Mouse (Mus musculus): Measurements from ENCODE around the gene Pmvk. TPM values are rescaled to one million over a fixed set of nuclear protein-coding genes. Genes with fewer than 3 reads are reported as not detected.

Pmvk gene
- polyA plus RNA-seq, 1 experiment from 2014 or later, result 74.5 TPM

DNA sequence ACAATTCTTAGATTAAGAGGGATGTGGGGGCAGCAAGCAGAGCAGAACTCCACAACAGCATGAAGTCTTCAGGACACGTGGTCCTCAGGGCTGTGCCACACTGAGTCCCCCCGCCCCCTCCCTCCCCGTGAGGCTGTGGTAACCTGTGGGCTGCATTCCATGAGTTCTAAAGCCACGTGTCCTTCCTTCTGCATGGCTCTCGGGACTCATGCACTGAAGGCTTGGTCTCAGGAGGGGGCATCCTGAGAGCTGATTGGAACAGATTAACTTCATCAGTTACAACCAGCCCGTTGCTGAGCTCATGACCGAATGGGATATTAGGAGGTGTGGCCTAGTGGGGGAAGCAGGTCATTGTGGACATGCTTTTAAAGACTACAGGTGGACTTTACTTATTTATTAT lies 45.4 kb downstream of the Pmvk start:
- no peaks in the 10 kb centered on the region for H3K27me3 ChIP-seq (ENCODE audit: control insufficient read depth, insufficient read depth, low read length)
- no peak overlapping the region for H3K4me2 ChIP-seq (ENCODE audit: low read depth)
- DNase-seq (ENCODE audit: low spot score) (no peak), ATAC-seq (ENCODE audit: insufficient read depth, low FRiP score, low TSS enrichment) (no peak)
- no peak overlapping the region for H3K9ac ChIP-seq (ENCODE audit: low read length)
- no peak overlapping the region for H3K27ac ChIP-seq (ENCODE audit: low read depth, low read length)
- no peak overlapping the region for H3K4me3 ChIP-seq (ENCODE audit: low read depth, low read length)
- H3K4me1 ChIP-seq (ENCODE audit: control insufficient read depth, insufficient read depth, low read length), result no peaks in the 10 kb centered on the region
- no peaks in the 10 kb centered on the region for H3K36me3 ChIP-seq (ENCODE audit: control insufficient read depth, insufficient read depth, low read length)
- WGBS, result 60% methylated on average over 7 of the region's 7 CpGs
- H3K9me3 ChIP-seq (ENCODE audit: control insufficient read depth, low read length), result no peaks in the 10 kb centered on the region

DNA sequence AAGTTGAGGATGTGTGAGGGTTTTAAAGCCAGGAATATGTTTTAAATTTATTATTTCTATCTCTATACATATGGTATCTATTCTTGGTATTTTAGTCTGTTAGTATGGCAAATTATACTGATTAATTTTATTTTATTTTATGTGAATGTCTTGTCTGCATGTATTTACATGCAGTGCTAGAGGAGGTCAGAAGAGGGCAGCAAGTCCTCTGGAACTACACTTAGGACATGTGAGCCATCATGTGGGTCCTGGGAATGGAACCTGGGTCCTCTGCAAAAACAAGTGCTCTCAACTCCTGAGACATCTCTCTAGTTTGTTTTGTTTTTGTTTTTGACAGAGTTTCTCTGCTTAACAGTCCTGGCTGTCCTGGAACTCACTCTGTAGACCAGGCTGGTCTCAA lies 47.1 kb downstream of the Pmvk start:
- no peak for ATAC-seq (ENCODE audit: insufficient read depth, low FRiP score, low TSS enrichment)
- H3K4me3 ChIP-seq (ENCODE audit: low read depth, low read length), result no peak overlapping the region
- H3K27ac ChIP-seq (ENCODE audit: low read depth, low read length), result no peak overlapping the region
- H3K36me3 ChIP-seq (ENCODE audit: control insufficient read depth, insufficient read depth, low read length), result no peaks in the 10 kb centered on the region
- no peaks in the 10 kb centered on the region for H3K27me3 ChIP-seq (ENCODE audit: control insufficient read depth, insufficient read depth, low read length)
- no peak for DNase-seq (ENCODE audit: low spot score)
- no peaks in the 10 kb centered on the region for H3K9me3 ChIP-seq (ENCODE audit: control insufficient read depth, low read length)
- H3K4me2 ChIP-seq (ENCODE audit: low read depth), result no peak overlapping the region
- no peaks in the 10 kb centered on the region for H3K4me1 ChIP-seq (ENCODE audit: control insufficient read depth, insufficient read depth, low read length)
- H3K9ac ChIP-seq (ENCODE audit: low read length), result no peak overlapping the region

DNA sequence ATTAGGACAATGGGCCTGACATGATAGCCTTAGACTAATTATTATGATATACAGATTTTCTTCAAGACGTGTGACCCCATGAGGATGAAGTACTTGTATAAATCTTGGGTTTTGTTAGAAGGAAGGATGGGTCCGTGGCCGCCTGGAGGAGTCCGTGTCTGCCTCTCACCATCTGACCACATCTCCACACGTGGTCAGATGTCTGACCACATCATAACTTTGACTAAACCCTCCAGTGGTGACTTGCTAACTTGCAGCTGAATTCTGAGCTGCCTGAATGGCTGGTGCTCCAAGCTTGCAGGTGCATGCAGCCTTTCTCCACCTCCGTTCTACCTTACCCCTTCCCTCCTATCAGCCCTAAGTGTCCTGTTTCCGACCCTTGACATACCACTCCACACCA lies 48.2 kb downstream of the Pmvk start:
- Histone ChIP-seq H3K27me3 (ENCODE audit: control insufficient read depth, insufficient read depth, low read length) (no peaks in the 10 kb centered on the region), H3K36me3 (ENCODE audit: control insufficient read depth, insufficient read depth, low read length) (no peaks in the 10 kb centered on the region), H3K9ac (ENCODE audit: low read length) (no peak overlapping the region), H3K4me2 (ENCODE audit: low read depth) (no peak overlapping the region), H3K27ac (ENCODE audit: low read depth, low read length) (no peak overlapping the region), H3K9me3 (ENCODE audit: control insufficient read depth, low read length) (no peaks in the 10 kb centered on the region), H3K4me3 (ENCODE audit: low read depth, low read length) (no peak overlapping the region), H3K4me1 (ENCODE audit: control insufficient read depth, insufficient read depth, low read length) (no peaks in the 10 kb centered on the region)
- no peak for ATAC-seq (ENCODE audit: insufficient read depth, low FRiP score, low TSS enrichment)
- DNase-seq (ENCODE audit: low spot score), result no peak
- 77% methylated on average over 7 of the region's 7 CpGs for WGBS

DNA sequence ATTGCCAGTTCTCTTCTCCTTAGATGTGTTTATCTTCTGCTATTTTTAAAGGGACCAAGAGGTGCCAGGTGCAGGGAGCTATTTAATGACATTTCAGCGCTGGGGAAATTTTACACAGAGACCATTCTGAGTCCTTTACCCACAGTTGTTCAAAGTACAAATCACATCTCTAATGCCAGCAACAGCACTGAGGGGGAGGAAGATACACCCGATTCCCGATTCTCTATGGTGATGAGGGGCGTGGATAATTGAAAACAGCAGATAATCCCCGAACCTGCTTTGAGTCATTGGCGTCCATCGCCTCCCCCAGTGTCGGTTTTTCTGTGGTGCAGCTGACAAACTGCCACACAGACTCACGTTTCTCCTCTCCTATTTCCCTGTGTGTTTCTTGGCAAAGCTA lies 53.7 kb downstream of the Pmvk start:
- DNase-seq (ENCODE audit: low spot score) (no peak), ATAC-seq (ENCODE audit: insufficient read depth, low FRiP score, low TSS enrichment) (no peak)
- no peak overlapping the region for H3K9ac ChIP-seq (ENCODE audit: low read length)
- no peak overlapping the region for H3K4me3 ChIP-seq (ENCODE audit: low read depth, low read length)
- H3K27ac ChIP-seq (ENCODE audit: low read depth, low read length), result no peak overlapping the region
- H3K4me1 ChIP-seq (ENCODE audit: control insufficient read depth, insufficient read depth, low read length), result no peaks in the 10 kb centered on the region
- 43% methylated on average over 9 of the region's 9 CpGs for WGBS
- no peaks in the 10 kb centered on the region for H3K27me3 ChIP-seq (ENCODE audit: control insufficient read depth, insufficient read depth, low read length)
- H3K36me3 ChIP-seq (ENCODE audit: control insufficient read depth, insufficient read depth, low read length), result no peaks in the 10 kb centered on the region
- H3K4me2 ChIP-seq (ENCODE audit: low read depth), result no peak overlapping the region
- H3K9me3 ChIP-seq (ENCODE audit: control insufficient read depth, low read length), result no peaks in the 10 kb centered on the region

DNA sequence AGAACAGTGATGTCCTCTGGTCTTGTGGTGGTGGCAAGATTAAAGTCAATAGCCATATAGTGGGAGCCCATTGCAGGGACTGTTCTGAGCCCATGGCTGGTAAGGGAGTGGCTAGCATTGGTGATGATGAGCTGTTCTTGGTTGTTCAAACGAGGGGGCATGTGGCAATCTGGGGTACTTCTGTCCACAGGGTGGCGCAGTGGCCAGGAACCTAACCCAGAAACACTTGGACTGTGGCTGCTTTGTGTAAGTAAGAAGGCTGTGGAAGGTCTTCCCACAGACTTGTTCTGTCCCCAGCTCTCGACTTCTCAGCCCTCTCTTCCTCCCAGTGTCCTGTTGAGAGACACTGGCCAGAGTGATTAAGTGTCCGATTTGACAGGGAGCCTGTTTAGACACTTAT lies 56.6 kb downstream of the Pmvk start:
- peak; percentile 71 for DNase-seq (ENCODE audit: low spot score)
- H3K9ac ChIP-seq (ENCODE audit: low read length), result no peak overlapping the region; the same call in 1 of the 2 replicates
- no peaks in the 10 kb centered on the region for H3K27me3 ChIP-seq (ENCODE audit: control insufficient read depth, insufficient read depth, low read length)
- H3K9me3 ChIP-seq (ENCODE audit: control insufficient read depth, low read length), result no peaks in the 10 kb centered on the region
- H3K4me3 ChIP-seq (ENCODE audit: low read depth, low read length), result no peak overlapping the region
- H3K27ac ChIP-seq (ENCODE audit: low read depth, low read length), result no peak overlapping the region
- WGBS, result 29% methylated on average over 4 of the region's 4 CpGs
- H3K36me3 ChIP-seq (ENCODE audit: control insufficient read depth, insufficient read depth, low read length), result no peaks in the 10 kb centered on the region
- no peak overlapping the region for H3K4me2 ChIP-seq (ENCODE audit: low read depth)
- H3K4me1 ChIP-seq (ENCODE audit: control insufficient read depth, insufficient read depth, low read length), result no peaks in the 10 kb centered on the region
- ATAC-seq (ENCODE audit: insufficient read depth, low FRiP score, low TSS enrichment), result no peak

GRCm38 (mm10) chr3:89511400-89511799 lies 57.1 kb downstream of the Pmvk start:
- Histone ChIP-seq H3K9me3 (ENCODE audit: control insufficient read depth, low read length) (no peaks in the 10 kb centered on the region), H3K9ac (ENCODE audit: low read length) (peak overlapping the region; percentile 5; the same call in 1 of the 2 replicates), H3K4me3 (ENCODE audit: low read depth, low read length) (no peak overlapping the region), H3K4me1 (ENCODE audit: control insufficient read depth, insufficient read depth, low read length) (no peaks in the 10 kb centered on the region), H3K4me2 (ENCODE audit: low read depth) (no peak overlapping the region), H3K27ac (ENCODE audit: low read depth, low read length) (no peak overlapping the region), H3K36me3 (ENCODE audit: control insufficient read depth, insufficient read depth, low read length) (no peaks in the 10 kb centered on the region), H3K27me3 (ENCODE audit: control insufficient read depth, insufficient read depth, low read length) (no peaks in the 10 kb centered on the region)
- WGBS, result 32% methylated on average over 15 of the region's 15 CpGs
- DNase-seq (ENCODE audit: low spot score) (no peak), ATAC-seq (ENCODE audit: insufficient read depth, low FRiP score, low TSS enrichment) (no peak; the same call in 1 of the 2 replicates)

DNA sequence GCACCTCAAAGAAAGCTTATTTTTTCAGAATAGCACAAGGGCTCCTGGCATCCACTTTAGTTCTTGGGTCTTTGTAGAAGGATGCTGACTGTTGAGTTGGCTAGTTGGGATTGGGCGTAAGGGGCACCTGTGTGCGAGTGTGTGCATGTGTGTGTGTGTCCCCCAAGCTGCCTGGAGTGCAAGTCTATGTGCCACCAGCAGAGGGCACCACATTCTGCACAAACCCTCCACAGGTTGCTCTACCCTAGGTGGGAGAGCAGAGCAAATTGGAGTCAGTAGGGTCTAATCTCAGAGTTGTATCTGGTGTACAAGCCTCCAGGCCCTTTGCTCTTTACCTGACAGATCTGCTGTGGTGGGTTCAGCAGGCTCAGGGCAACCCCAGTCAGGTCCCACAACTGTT lies 57.9 kb downstream of the Pmvk start:
- H3K9me3 ChIP-seq (ENCODE audit: control insufficient read depth, low read length), result no peaks in the 10 kb centered on the region
- 96% methylated on average over 2 of the region's 2 CpGs for WGBS
- no peaks in the 10 kb centered on the region for H3K4me1 ChIP-seq (ENCODE audit: control insufficient read depth, insufficient read depth, low read length)
- H3K4me3 ChIP-seq (ENCODE audit: low read depth, low read length), result no peak overlapping the region
- no peak overlapping the region for H3K9ac ChIP-seq (ENCODE audit: low read length)
- no peak overlapping the region for H3K4me2 ChIP-seq (ENCODE audit: low read depth)
- H3K36me3 ChIP-seq (ENCODE audit: control insufficient read depth, insufficient read depth, low read length), result no peaks in the 10 kb centered on the region
- no peaks in the 10 kb centered on the region for H3K27me3 ChIP-seq (ENCODE audit: control insufficient read depth, insufficient read depth, low read length)
- no peak for ATAC-seq (ENCODE audit: insufficient read depth, low FRiP score, low TSS enrichment)
- DNase-seq (ENCODE audit: low spot score), result no peak
- no peak overlapping the region for H3K27ac ChIP-seq (ENCODE audit: low read depth, low read length)

GRCm38 (mm10) chr3:89515444-89515843 lies 61.1 kb downstream of the Pmvk start:
- Histone ChIP-seq H3K27ac (ENCODE audit: low read depth, low read length) (no peak overlapping the region), H3K4me1 (ENCODE audit: control insufficient read depth, insufficient read depth, low read length) (peaks cover 4% of the 10 kb centered on the region; the same call in 1 of the 2 replicates), H3K9ac (ENCODE audit: low read length) (no peak overlapping the region), H3K9me3 (ENCODE audit: control insufficient read depth, low read length) (no peaks in the 10 kb centered on the region), H3K4me3 (ENCODE audit: low read depth, low read length) (no peak overlapping the region), H3K36me3 (ENCODE audit: control insufficient read depth, insufficient read depth, low read length) (no peaks in the 10 kb centered on the region), H3K27me3 (ENCODE audit: control insufficient read depth, insufficient read depth, low read length) (no peaks in the 10 kb centered on the region), H3K4me2 (ENCODE audit: low read depth) (no peak overlapping the region)
- WGBS, result 77% methylated on average over 11 of the region's 11 CpGs
- DNase-seq (ENCODE audit: low spot score), result no peak
- no peak for ATAC-seq (ENCODE audit: insufficient read depth, low FRiP score, low TSS enrichment)

DNA sequence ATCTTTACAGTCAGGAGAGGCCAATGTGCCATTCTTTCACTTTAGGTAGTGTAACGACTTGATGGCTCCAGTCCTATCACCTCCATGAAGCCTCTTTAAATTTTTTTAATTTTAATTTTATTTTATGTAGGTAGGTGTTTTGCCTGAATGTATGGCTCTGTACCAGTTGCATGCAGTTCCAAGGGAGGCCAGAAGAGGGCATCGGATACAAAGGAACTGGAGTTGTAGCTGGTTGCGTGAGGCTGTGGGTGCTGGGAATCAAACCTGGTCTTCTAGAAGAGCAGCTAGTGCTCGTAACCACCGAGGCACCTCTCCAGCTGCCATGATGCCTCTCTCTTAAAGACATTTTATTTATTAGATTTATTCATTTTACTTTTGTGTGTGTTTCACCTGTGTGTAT lies 62.0 kb downstream of the Pmvk start:
- Histone ChIP-seq H3K36me3 (ENCODE audit: control insufficient read depth, insufficient read depth, low read length) (no peaks in the 10 kb centered on the region), H3K4me1 (ENCODE audit: control insufficient read depth, insufficient read depth, low read length) (peaks cover 10% of the 10 kb centered on the region; the same call in 1 of the 2 replicates), H3K4me3 (ENCODE audit: low read depth, low read length) (no peak overlapping the region), H3K9ac (ENCODE audit: low read length) (no peak overlapping the region), H3K4me2 (ENCODE audit: low read depth) (no peak overlapping the region), H3K9me3 (ENCODE audit: control insufficient read depth, low read length) (no peaks in the 10 kb centered on the region), H3K27me3 (ENCODE audit: control insufficient read depth, insufficient read depth, low read length) (peaks cover 4% of the 10 kb centered on the region; the same call in 1 of the 2 replicates), H3K27ac (ENCODE audit: low read depth, low read length) (no peak overlapping the region)
- DNase-seq (ENCODE audit: low spot score) (no peak), ATAC-seq (ENCODE audit: insufficient read depth, low FRiP score, low TSS enrichment) (no peak)
- WGBS, result 92% methylated on average over 5 of the region's 5 CpGs
